Mouse (Mus musculus): Measurements from ENCODE around the gene Nup62.
"Not testable (repeated sequence)": the region's sequence is repeated elsewhere in the genome, so short reads cannot be mapped to it uniquely, and the experiment has no call there.

Gene Nup62

GRCm38 (mm10) chr7:44863982-44864494 lies 48.1 kb downstream of the Nup62 start:
- DNase-seq (ENCODE audit: low spot score in 2 of 2), result no peak

GRCm38 (mm10) chr7:44864595-44865542 lies 49.0 kb downstream of the Nup62 start:
- DNase-seq (ENCODE audit: low spot score in 2 of 2), result peak in 1 of 2 experiments; percentile 26

GRCm38 (mm10) chr7:44866276-44867009 lies 50.6 kb downstream of the Nup62 start:
- no peak for DNase-seq (ENCODE audit: low spot score in 2 of 2)

- DNase-seq (ENCODE audit: low spot score in 2 of 2), result no peak
These were observed 51.3 kb downstream of the Nup62 start for GRCm38 (mm10) chr7:44867010-44867702.

- DNase-seq (ENCODE audit: low spot score in 2 of 2), result no peak
These were observed 51.9 kb downstream of the Nup62 start for GRCm38 (mm10) chr7:44867802-44868201.

GRCm38 (mm10) chr7:44868465-44868864 lies 52.6 kb downstream of the Nup62 start:
- DNase-seq (ENCODE audit: low spot score in 2 of 2), result no peak

GRCm38 (mm10) chr7:44868919-44869696 lies 53.2 kb downstream of the Nup62 start:
- no peak for DNase-seq (ENCODE audit: low spot score in 2 of 2)

- peak; percentile 67 to 79 for DNase-seq (ENCODE audit: low spot score in 2 of 2)
These were observed 54.0 kb downstream of the Nup62 start, which contains the start of gene Ptov1 for GRCm38 (mm10) chr7:44869697-44870528. Ptov1 (minus strand) TSS chr7:44869788.

GRCm38 (mm10) chr7:44870614-44871013 lies 54.7 kb downstream of the Nup62 start:
- DNase-seq (ENCODE audit: low spot score in 2 of 2), result no peak

GRCm38 (mm10) chr7:44871181-44871580 lies 55.3 kb downstream of the Nup62 start:
- DNase-seq (ENCODE audit: low spot score in 2 of 2), result no peak

- not testable (repeated sequence) for DNase-seq (ENCODE audit: low spot score in 2 of 2)
These were observed 55.9 kb downstream of the Nup62 start for GRCm38 (mm10) chr7:44871774-44872173.

GRCm38 (mm10) chr7:44877833-44878232 lies 61.9 kb downstream of the Nup62 start:
- no peak for DNase-seq (ENCODE audit: low spot score in 2 of 2)
